Mouse (Mus musculus) right cerebral cortex, postnatal 36 days (tissue): ENCODE data around the gene Ccin.

Experiments
- DNase-seq, 2 experiments: peaks; one replicate each; pipeline ENCODE4 v3.0.0; 2022; ENCODE audit warnings: low spot score in 2 of 2, mixed read lengths in 1 of 2

Ccin gene

DNA sequence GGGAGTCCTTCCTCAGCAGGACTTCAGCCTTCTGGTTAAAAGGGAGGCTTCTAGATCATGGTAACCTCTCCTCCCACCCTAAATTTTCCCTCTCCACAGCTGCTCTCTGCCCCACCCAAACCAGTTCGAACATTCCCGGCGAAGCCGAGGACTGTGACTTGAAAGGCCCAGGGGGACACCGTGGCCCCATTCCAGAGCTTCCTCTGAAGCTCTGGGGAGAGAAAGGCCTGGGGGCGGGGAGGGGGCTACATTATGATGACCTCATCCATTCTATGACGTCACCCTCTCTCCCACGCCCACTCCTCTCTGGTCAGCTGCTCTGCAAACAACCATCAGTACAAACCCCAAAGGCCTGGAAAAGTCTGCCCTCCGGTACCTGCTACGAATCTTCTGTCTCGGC, at the start of gene Ccin:
Gene Ccin (plus strand): TSS at position 303 of the 400 bp plus-strand sequence.
- DNase-seq, result no peak

GRCm38 (mm10) chr4:43936186-43936585, 47.1 kb upstream of the Ccin start:
- DNase-seq, result no peak

DNA sequence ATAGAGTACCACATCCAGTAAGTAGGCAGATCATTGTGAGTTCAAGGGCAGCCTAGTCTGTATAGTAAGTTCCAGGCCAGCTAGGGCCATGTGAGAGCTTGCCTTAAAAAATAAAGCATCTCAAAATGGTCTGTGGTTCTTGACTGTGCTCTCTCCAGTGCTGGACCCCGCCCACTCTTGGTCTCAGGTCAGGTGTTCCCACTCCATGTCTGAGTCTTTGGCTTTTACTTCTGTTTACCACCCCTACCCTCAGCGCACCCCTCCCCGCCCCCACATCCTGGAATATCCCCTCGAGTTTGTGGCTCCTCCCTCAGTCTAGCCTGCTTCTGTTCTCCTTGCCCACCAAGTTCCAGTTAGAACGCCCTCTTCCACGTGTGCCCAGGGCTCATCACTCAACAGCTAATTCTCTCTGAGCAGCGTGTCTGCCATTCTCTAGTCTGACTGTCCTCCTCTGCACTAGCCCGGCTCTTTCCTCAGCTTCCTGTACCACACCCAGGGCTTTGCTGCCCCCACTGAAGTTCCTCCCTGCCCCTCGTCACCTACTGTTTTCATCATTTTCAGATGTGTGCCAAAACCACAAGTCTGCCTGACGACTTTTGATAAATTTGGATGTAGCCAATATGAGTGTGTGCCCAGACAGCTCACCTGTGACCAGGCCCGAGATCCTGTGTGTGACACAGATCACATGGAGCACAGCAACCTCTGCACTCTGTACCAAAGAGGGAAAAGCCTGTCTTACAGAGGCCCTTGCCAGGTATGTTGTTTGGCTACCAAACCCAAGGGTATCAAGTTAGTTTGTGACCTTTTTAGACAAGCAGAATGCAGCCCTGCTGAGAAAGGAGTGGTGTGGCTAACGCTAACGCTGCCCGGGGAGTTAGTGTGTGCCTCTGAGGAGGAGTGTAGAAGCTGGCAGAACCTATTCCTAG, 46.3 kb upstream of the Ccin start:
- no peak for DNase-seq

DNA sequence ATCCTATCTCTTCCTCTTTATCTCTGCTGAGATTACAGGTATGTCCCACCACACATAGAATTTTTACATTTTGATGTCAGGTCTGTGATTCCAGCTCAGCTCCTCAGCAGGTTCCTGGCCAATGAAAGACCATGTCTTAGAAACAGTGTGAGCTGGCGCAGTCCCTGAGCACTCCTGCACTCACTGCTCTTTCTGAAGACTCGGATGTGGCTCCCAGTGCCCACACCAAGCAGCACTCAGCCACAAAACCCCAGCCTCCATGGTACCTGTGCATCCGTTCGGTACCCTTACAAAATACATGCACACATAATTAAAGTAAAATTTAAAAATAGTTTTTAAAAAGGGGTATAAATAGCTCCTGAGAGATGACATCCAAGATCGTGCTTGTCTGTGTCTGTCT, 42.0 kb upstream of the Ccin start:
- DNase-seq, result no peak

DNA sequence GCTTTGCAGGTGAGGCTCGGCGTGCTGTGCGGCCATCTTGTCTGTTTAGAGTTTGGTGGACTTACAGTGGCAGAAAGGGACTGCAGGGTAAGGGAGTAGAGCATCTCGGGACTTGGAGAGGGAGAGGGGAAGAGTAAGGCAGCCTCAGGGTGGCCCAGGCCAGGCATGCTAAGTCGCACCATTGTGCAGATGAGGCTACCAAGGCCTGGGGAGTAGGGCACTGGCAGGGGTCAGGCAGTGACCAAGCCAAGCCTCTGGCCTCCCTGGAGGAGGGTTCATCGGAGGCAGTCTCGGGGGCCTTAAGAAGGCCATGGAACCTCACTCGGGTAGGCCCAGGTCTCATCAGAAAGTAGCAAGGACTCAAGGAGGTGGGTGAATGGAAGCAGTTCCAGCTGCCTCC, 40.9 kb upstream of the Ccin start:
- no peak for DNase-seq

DNA sequence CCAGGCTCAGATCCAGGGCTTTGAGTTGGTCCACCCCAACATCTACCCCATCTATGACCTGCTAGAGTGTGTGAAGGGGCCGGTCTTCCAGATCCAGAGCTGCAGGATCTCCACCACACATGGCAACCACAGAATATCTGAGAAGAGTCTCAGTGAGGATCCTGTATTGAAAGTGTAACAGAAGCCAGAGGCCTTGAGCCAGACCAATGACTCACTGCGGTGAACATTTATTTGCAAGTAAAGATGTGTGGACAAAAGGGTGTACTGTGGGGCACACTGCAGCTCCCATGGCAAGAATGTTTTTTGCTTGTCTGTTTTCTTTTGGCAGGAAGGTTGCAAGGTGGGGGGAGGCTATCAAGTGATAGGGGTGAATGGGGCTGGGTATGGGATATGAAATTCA, 35.7 kb upstream of the Ccin start:
- DNase-seq, result no peak

DNA sequence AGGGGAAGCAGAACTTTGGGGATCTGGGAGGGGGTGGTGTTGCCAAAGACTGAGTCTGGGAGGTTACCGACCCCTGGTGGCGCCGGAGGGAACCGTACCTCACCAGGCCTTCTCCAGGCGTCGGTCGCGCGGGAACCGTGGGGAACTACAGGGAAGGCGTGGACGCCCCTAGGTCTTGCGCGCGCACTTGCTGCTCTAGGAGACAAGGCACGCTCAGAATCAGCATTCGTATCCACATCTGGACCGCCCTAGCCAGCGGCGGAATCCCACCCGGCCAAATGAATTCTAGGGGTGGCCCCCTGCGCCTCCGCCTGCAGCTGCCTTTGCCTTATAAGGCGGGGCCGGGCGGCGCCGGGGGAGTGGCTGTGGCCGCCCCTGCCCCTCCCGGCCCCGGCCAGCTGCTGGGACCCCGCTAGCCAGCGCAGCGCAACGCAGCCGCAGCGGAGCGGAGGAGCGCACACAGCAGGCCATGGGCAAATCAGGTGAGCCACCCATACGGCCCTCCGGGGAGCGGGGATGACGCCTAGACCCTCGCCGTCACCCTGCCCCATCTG, 25.9 kb upstream of the Ccin start, which contains the start of gene Glipr2:
Gene Glipr2 (plus strand): TSS at position 110 of the 554 bp plus-strand sequence.
- peak; percentile 28 to 32 for DNase-seq

DNA sequence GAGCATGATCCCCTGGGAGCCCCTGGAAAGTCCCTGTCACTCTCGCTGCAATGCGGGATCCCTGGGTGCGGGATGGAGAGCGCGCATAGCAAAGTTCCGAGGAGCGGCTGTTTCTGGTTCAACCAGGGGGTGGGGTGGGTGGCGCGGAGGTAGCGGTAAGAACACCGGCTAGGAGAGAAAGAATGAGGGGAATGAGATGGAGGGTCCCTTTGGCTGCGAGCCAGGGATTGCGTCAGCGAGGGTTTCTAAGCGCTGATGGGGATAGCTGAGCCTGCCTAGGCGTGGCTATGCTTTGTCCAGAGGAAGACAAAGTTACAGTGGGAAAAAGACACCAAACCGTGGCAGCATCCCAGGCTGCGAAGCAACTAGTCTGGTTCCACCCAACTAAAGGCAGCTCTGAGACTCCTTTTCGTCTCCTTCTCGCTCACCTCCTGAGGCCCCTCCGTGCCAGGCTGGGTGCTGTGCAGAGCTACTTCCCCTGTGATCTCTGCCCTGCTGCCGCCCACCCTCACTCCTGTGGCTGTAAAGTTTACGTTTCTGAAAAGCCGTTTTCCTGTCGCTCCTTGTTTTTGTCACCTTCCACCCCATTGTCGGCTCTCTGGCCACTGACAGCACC, 25.3 kb upstream of the Ccin start:
- peak in 1 of 2 experiments; percentile 9 for DNase-seq

DNA sequence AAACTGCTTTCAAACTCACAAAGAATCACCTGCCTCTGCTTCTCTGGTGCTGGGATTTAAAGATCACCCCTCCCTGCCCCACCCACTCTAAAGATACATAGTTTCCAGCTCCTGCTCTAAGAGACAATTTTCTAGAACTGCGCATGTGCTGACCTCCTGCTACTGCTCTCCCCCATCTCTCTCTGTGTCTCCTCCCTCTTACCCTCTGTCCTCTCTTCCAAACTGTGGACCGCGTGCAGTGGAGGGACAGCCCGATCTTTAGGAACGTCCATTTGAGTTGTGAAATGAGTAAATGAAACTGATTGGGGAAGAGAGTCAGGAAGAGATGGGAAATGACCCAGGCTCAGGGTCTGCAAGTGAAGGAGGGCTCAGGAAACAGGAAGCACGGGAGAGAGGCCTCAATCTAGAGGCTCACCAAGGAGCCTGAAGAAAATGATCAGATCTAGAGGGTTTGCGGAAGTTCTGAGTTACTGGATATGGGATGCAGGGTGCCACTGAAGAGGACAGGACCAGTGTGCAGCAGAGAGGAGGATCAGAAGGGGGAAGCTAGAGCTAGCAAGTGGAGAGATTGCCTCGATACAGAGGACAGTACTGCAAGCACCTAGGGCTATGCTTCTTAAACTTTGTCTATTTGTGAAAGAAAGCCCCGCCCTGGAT, 23.6 kb upstream of the Ccin start:
- no peak for DNase-seq

DNA sequence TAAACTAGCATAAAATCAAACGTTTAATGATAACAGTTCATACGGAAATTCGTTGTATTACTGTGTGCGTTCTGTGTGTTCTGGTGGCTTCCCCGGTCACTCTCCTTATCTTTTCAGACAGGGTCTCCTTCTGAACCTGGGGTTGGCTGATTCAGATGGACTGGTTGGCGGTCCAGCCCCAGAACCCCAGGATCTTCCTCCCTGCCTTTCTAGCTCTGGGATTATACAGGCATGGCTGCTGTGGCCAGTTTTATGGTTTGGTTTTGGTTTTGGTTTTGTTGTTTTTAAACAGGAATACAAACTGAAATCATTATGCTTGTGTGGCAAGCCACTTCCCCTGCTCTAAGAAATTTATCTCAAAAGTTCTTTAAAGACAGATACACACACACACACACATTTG, 23.1 kb upstream of the Ccin start:
- DNase-seq, result no peak

- no peak for DNase-seq
Measured at GRCm38 (mm10) chr4:43964326-43964833, 18.9 kb upstream of the Ccin start.

GRCm38 (mm10) chr4:43964951-43965684, 18.2 kb upstream of the Ccin start:
- DNase-seq, result no peak

- no peak for DNase-seq
Measured at GRCm38 (mm10) chr4:43965856-43966535, 17.3 kb upstream of the Ccin start.

GRCm38 (mm10) chr4:43968650-43969049, 14.6 kb upstream of the Ccin start:
- peak; percentile 28 to 29 for DNase-seq

GRCm38 (mm10) chr4:43969373-43969772, 13.9 kb upstream of the Ccin start:
- DNase-seq, result no peak

- DNase-seq, result no peak
Measured at GRCm38 (mm10) chr4:43970393-43971330, 12.6 kb upstream of the Ccin start.

GRCm38 (mm10) chr4:43971541-43972136, 11.6 kb upstream of the Ccin start:
- no peak for DNase-seq

DNA sequence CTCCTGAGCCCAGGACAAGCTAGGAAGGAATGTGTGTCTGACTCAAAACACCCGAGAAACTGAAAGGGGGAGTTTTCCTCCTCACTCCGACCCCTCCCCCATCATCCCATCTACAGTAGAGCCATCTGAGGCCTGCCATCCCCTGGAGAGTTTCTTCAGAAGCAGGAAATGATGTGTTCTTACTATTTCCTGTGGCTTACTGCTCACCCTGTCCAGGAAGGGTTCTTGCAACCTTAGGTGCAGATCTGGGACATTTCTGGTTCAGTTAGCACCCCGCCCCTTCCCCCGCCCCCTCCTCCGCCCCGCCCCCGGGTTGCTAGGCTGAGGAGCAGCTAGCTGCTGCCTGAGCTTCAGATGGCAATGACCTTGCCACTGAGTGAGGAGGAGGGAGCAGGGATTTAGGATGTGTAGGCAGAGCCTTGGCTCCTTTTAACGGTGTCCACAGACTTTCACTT, 11.1 kb upstream of the Ccin start:
- DNase-seq, result no peak

DNA sequence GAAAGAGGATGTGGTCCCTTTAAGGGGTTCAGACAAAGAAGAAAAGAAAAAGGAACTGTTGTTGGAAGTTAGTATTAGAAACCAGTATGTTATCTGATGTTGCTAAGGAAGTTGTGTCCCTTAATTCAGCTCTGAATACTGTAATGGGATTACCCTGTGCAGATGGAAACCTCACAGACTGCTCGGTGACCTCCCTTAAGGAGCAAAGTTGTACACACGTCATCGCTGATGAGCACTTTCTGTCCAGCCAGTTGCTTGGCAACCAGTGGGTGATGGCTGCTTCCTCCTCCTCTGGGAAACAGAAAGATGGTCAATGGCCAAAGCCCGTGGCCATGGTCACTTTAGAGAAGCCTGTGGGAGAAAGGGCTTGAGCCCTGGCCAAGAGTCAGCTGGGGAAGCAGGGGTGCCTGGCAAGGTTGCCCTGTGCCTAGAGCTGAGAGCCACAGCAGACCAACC, 9.7 kb upstream of the Ccin start:
- DNase-seq, result peak; percentile 29 to 37
